Mouse (Mus musculus) adrenal gland, postnatal 25 days (tissue): ENCODE data around the gene Gm29776. TPM values are rescaled to one million over a fixed set of nuclear protein-coding genes. Genes with fewer than 3 reads are reported as not detected.

ENCODE experiments used
- DNase-seq: peaks from one replicate; pipeline ENCODE4 v3.0.0; 2021; ENCODE audit warnings: mixed read lengths
- microRNA-seq, 2 experiments: library from miRNA; unstranded; fragments of <30 nt; microRNA quantifications; one replicate each; pipeline ENCODE4 v1.2.0; 2021
- total RNA-seq: library from RNA; stranded (reverse); gene quantifications from 2 replicates; pipeline ENCODE4 v1.2.3, GENCODE M21; 2021

Gene Gm29776
- total RNA-seq, 1 experiment from 2014 or later: not detected

DNA sequence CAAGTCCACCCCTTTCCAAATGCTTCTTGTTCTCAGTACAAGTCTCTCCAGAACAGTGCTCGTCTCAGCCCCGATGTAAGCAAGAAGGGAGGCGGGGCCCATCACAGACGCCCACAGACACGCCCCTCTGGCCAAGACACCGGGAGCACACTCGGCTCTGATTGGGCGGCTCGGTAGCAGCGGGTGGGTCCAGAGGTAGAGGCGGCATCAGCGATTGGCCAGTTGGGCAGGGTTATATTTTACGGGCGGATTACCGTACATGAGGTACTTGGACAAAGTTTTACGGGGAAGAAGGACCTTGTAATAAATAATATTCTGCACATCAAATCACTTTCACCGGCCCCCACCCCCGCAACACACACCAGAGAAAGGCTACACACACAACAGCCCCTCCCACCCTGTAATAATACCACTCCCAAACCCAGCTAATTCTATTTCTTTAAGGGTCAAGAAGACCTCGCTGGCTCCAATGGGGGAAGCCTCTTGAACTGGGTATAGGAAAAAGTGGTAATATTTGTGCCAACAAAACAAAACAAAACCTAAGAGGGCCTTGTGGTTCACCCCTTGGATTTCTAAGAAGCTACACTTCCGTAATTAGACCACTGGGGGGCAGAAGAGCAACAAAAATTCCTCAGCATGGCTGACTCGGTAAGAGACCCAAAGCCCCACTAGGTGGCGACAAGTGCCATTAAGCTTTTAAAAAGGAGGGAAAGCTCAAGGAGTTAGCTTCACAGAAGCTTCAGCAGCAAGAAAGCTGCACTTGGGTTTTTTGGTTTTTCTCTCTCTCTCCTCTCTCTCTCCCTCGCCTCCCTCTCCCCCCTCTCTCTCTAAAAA lies 47.8 kb downstream of the Gm29776 start:
- DNase-seq: peak; percentile 79

DNA sequence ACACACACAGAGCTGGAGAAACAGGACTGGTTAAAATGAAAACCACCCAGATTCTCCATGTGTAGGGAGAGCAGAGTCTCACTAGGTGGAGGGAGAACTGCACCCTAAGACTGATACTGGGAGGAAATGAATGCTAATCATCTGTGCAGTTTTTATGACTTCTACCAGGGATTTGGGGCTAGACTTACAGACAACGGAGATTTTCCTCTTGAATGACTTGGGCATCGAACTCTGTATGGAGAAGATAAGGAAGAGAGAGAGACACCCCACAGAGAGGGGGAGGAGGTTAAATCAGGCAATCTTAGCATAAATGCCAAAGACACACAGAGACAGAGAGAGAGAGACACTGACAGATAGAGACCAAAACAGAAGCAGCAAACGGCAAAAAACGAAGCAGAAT lies 50.7 kb downstream of the Gm29776 start:
- DNase-seq: no peak

DNA sequence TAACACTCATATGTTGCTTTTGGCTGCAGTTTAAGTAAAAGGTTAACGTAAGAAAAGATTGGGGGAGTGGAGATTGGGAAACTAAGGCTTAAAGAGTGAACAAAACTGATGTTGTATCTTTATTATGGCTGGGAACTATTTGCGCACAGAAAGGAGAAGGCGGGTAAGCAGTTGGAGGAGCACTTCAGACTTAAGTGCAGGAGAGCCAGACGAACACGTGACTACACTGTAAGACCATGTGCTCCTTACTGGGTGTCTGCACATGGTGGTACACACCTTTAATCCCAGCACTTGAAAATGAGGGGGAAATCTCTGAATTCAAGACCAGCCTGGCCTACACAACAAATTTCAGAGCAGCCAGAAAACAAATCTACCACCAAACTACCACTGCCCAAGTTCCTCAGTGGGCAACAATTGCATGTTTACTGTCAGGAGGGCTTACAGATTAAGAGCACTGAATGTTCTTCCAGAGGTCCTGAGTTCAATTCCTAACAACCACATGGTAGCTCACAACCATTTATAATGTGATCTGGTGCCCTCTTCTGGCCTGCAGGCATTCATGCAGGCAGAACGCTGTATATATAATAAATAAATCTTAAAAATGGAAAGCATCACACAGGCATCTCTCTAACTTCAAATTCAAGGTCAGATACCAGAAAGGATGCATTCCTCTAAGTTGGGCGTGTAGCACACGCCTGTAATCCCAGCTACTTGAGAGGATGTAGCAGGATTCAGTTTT lies 51.6 kb downstream of the Gm29776 start:
- no peak for DNase-seq

DNA sequence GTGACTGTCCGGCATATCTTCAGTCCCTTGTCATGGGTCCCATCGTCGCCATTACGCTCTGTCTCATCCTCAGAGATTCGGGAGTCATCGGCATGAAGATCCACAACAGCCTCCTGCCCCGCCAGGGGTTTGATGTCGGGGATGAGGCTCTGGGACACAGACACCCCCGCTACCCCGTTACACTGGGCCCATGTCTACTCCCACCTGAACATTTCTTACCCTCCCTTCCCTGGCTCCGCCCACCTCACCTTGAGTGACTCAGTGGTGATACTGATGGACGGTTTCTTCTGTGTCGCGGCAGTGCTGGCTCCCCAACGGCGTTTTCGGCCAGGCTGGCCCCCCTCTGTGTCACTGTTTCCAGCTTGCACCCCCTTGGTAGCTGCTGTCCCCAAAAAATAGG lies 52.2 kb downstream of the Gm29776 start:
- DNase-seq: no peak

DNA sequence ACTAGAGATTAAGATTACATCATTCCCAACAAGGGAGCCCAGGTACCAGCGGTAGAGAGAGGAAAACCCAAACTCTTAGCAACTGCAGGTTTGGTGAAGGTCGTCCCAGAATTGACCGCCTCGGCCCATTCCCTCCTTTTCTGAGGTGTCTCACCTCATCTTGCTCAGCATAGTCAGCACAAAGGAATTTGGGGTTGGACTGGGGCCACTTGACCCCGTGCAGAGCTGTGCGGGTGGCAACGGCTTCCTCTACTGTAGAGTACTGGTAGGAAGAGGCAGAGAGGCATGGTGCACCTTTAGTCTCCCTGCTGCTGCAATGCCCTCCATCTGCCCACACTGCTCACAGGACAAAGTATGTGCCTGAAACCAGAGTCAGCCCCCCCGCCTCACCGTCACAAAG lies 54.3 kb downstream of the Gm29776 start:
- DNase-seq: peak; percentile 40

DNA sequence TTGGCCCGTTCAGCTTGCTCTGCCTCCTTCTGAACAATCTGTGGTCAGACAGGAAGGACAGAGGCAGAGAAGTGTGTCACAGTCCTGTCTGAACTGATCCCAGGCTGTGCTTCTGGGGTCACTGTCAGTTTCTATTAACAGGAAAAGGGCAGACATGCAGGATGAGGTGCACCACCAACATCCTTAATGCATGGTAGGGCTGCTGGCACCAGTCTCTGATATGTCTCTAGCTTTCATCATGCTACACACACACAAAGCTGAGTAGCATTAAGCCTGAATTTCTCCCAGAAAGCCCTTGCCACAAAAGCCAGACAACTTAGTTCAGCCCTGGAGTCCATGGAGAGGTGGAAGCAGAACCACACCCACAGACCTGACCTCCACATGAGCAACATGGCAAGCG lies 55.6 kb downstream of the Gm29776 start:
- DNase-seq: no peak

Small RNA genes within 50 kb of the gene (microRNA-seq; reads per million reads assigned to microRNA genes)
- gene Mir6948: 0 to 0.34 reads per million in 2 experiments

Other genes with a start within 250 kb of the Gm29776 start
- 109 and 130 TPM in 2 replicates for gene Lrp10, start 234.7 kb downstream of the Gm29776 start, total RNA-seq
- gene Rem2, start 222.7 kb downstream of the Gm29776 start, total RNA-seq: 0.64 and 0.67 TPM in 2 replicates
- gene Prmt5, start 181.3 kb downstream of the Gm29776 start, total RNA-seq: 46.6 and 48.6 TPM in 2 replicates
- 29.5 and 32.5 TPM in 2 replicates for gene Haus4, start 144.2 kb downstream of the Gm29776 start, total RNA-seq
- 19.6 and 24.2 TPM in 2 replicates for gene Ajuba, start 121.3 kb downstream of the Gm29776 start, total RNA-seq
- gene 4931414P19Rik, start 92.8 kb downstream of the Gm29776 start, total RNA-seq: 7.9 and 12.2 TPM in 2 replicates
- gene Psmb5, start 80.8 kb downstream of the Gm29776 start, total RNA-seq: 360 and 367 TPM in 2 replicates
- not detected in 2 replicates for gene Psmb11, start 77.4 kb downstream of the Gm29776 start, total RNA-seq
- not detected in 2 replicates for gene Gm17606, start 57.9 kb downstream of the Gm29776 start, total RNA-seq
- gene Cdh24, start 57.5 kb downstream of the Gm29776 start, total RNA-seq: 1.4 and 1.6 TPM in 2 replicates
- gene 1700123O20Rik, start 12.6 kb downstream of the Gm29776 start, total RNA-seq: 39.3 and 39.9 TPM in 2 replicates
- 233 and 235 TPM in 2 replicates for gene Acin1, start 11.9 kb downstream of the Gm29776 start, total RNA-seq
- not detected in 2 replicates for gene Cebpe, start 13.3 kb upstream of the Gm29776 start, total RNA-seq
- gene Slc7a8, start 83.1 kb upstream of the Gm29776 start, total RNA-seq: 58.4 and 64.6 TPM in 2 replicates
- gene Rnf212b, start 115.3 kb upstream of the Gm29776 start, total RNA-seq: 1.2 TPM in 1 of 2 replicates, not detected in the other
- gene Homez, start 172.1 kb upstream of the Gm29776 start, total RNA-seq: 14.8 and 19.0 TPM in 2 replicates
- 19.3 and 23.8 TPM in 2 replicates for gene Ppp1r3e, start 178.7 kb upstream of the Gm29776 start, total RNA-seq
- 50.0 and 62.2 TPM in 2 replicates for gene Bcl2l2, start 184.5 kb upstream of the Gm29776 start, total RNA-seq
- gene Gm20521, start 184.6 kb upstream of the Gm29776 start, total RNA-seq: 10.0 TPM in 1 of 2 replicates, not detected in the other
- gene Pabpn1, start 193.7 kb upstream of the Gm29776 start, total RNA-seq: 195 and 256 TPM in 2 replicates
- 32.9 and 41.6 TPM in 2 replicates for gene Slc22a17, start 214.3 kb upstream of the Gm29776 start, total RNA-seq
- 2.6 and 3.6 TPM in 2 replicates for gene Efs, start 227.3 kb upstream of the Gm29776 start, total RNA-seq
- gene Il25, start 233.9 kb upstream of the Gm29776 start, total RNA-seq: not detected in 2 replicates
- gene Cmtm5, start 237.4 kb upstream of the Gm29776 start, total RNA-seq: 0.49 and 1.2 TPM in 2 replicates